Mouse (Mus musculus) urinary bladder, postnatal 4 days (tissue): ENCODE data around the gene Fam192a.
A peak's percentile ranks its signal among the peaks of the same experiment; 100 is the strongest.

ENCODE experiments used
- DNase-seq, 2 experiments: peaks; one replicate each; pipeline ENCODE4 v3.0.0; 2021 to 2022; ENCODE audit warnings: low spot score in 2 of 2

Gene Fam192a

DNA sequence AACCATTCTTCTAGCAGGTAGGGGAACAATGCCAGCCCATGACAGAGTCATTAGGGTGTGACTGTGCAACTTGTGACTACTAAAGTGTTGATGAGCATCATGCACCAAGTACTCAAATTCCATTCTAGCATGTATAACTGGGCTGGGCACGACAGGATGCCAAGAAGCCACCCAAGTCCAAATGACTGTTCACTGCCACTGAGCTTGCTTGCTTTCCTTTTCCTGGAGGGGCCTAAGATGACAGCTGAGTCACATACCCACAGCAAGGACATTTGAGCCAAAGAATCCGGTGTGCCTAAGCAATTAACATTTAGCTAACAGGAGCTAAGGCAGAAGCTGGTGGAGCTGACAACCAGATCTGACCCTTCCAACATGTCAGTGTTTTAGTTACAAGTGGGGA, 29.9 kb downstream of the Fam192a start:
- no peak for DNase-seq

DNA sequence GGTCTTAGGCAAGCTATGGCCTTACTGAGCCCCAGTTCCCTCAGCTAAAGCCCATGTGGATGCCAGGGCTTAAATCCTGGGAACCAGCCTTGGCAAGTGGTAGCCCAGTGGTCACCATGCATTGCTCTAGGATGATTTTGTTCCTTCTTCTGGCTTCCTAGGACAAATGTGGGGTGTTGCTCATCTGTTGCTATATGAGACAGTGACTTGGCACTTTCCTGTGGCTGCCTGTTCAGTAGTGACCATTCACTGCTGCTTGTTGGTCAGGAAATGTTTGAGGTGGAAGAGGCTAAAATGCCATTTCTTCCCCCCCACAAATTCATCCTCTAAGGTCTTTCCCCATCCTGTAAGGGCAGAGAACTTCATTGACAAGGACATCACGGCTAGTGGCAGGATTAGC, 32.4 kb downstream of the Fam192a start:
- DNase-seq: no peak

DNA sequence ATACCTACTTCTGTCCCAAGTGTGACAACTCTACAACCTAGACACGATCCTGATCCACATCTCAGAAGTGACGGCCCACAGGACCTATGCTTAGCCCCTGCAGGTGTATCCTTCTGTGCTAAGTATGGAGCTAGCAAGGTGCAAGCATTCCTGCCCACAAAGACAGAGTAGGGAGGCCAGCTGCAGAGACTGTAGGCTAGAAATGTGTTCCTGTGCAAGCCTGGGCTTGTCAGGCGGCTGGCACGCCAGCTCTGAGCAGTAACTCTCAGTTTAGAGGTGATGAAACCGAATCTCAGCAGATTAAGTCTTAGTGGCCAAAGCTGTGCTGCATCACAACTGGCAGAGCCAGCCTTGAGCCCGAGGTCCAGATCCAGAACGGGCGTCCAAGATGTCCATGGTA, 33.7 kb downstream of the Fam192a start:
- DNase-seq: no peak

DNA sequence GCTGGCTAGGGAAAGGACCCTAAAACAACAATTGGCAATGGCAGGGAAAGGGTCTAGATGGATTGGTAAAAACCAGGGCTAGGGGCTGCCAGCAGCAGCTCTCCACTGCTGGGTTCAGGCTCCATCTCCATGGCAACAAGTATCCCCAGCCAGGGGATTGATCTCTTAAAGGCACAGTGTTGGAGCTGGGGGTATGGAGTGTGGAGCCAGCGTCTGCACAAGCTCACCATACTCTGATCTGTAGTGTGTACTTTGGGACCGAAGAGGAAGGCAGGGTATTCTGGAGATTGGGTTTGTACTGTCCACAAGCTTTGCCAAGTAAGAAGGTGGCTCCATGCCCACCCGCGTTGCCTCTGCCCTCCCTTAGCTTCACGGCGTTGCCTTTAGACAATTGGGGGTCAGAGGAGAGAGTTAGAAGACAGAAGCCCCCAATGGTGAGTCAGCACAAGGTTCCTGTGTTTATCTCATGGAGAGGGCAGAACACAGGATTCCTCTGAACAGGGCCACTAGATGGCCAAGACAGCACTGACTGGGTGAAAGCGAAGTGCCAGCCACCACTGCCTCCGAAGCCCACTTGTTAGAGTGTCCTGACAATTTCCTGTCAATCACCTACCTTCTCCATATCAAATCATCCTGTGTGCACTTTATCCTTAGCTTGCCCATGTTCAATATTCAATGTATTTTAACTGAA, 34.5 kb downstream of the Fam192a start:
- no peak for DNase-seq

DNA sequence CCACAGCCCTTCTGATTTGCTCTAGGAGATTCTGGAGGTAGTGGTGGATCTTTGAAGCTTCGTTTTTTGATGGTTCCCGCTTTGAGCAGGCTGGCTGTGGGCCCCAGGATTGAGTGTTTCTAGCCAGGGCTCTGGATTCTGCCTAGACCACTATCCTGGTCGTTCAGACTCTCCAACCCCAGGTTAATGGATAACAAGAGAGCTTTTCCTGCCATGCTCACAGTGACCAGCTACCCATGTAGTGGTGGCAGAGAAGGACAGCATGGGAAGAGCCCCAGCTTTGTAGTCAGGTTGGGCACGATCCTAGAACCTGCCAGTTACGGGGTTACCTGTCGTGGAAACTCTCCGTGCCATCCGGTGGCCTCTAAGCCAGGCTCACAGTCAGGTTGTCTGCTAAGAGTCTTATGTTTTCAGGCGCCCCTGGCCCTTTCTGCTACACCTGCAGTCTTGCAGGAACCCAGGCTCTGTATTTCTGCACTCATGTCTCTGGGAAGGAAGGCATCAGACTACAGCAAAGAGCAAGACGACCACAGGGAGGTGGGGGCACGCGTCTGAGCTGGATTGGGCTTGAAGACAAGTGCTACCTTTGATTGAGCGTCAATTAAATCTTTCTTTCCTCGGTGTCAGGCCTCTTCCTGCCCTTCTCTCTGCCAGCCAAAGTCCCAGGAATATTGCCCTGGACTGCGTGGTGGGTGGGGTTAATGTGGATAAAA, 35.2 kb downstream of the Fam192a start:
- DNase-seq: no peak

DNA sequence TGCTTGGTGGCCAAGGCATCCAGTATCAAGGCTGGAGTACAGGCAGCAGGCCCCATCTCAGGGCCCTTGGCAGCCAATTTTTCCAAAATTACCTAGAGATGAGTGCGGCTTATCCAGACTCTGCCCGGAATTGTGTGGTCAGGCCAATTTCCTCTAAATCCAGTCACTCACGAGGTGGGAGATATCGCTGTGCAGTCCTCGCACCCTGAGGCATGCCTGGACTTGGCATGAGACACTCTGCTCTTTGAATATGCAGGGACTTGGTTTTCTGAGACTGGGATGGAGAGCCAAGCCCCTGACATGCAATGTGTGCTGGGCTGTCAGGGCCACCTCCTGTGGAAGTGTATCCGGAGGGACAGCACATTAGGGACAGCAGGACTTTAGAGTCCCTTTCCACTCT, 35.8 kb downstream of the Fam192a start:
- DNase-seq: no peak

DNA sequence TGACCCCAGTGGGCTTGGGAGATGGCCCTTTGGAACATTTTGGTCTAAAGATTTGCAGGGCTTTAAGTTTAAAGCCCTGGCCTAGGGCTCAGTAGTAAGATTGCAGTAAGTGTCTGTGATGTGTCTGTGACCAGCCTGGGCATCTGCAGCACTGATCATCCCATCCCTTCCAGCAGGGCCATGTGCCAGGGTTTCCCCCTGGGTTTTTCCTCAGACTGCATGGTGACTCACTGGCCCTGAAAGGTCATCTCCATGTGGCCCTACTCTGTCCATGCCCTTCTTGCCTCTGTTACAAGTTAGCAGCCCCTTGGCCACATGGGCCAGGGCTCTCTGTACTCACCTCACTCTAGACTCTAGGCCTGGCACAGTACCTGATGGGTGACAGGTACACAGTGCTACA, 37.4 kb downstream of the Fam192a start:
- DNase-seq: no peak

DNA sequence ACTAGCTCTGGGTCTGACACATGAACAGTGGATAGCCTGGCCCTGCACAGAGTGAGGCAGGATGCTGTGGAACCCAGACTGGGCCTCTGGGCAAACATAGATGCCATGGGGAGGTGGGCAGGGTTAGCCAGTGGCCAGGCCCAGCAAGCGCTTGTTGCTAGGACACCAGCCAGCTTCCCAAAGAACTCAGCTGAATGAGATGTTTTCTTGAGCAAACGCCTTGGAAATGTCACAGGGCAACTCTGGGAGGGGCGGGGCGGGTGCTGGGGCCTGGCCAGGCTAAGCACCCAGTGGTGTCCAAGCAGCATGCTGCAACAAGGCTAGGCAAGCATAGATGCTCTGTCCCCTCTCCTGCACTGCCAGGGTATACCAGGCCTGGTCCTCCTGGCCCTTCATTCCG, 40.5 kb downstream of the Fam192a start:
- no peak for DNase-seq

DNA sequence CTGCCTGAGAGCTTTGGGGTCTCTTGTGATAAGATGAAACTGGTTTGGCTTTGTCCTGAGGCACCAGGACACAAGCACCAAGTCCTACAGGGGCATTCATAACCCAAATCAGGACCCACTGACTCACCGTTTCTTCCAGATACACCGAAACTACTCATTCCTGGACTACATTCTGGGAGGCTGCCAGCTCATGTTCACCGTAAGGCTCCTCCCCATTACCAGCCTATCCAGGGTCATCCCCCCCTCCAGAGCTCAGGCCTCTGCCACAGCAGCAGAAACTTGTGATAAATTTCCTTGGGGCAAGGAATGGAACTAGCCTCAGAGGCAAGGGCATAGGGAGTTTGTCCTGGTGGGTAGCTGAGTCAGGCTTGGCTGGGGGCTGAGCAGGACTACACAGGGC, 44.5 kb downstream of the Fam192a start:
- DNase-seq: no peak

DNA sequence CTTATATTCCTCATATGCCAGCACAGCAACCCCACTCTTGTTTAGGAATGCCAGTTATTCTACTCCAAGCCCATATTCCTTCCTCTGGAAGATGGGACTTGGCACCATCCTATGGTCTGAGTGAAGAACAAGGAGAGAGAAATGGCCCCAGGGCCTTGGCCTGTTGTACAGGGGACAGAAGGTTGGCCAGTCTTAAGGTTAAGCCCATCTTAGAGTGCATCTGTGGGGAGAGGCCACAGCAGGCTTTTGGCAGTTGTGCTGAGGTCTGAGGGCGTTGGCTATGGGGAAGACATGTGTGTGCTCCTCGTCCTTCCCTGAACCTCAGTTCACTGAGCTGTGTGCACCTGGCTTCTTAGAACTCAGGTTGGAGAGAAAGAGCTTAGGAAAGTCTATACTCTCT, 49.1 kb downstream of the Fam192a start:
- DNase-seq: no peak

DNA sequence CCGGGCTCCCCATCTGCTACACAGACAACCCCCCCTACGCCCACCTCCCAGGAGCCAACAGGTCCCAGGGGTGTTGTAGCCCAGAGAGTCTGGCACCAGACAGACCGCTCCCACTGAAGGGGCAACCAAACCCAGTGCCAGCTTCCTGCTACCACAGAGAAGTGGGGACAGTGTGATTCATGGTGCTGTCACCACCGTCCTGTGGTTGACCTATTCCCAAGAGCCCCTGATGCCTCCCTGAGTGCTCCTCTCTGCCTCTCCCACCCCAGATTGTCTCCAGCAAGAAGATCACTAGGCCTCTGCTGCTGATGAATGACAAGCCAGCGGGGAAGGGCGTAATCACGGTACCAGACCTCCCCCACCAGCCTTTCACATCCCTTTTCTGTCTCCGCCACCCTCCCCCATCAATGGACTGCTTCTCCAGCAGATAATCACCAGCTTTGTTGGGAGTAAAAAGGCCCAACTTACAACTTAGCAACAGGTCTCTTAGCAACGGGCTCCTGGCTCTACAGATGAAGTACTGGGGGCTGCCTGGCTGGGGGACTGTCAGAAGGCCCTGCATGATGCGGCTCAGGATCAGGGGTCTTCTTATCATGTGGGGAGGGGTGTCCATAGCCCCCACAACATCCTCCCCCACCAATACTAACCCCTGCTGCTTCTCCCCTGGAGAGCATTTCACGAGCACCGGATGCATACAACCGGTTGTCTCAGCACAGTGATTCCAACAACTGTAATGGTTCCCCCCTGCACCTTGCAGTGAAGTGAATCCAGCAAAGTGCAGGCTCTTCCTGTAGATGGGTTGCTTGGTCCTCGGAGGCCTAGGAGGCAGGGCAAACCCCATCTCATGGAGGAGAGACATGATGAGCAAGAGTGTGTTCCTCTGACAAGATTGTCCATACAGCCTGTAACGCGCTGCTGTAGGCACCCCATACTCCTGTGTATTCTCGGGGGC, 50.0 kb downstream of the Fam192a start:
- no peak for DNase-seq

DNA sequence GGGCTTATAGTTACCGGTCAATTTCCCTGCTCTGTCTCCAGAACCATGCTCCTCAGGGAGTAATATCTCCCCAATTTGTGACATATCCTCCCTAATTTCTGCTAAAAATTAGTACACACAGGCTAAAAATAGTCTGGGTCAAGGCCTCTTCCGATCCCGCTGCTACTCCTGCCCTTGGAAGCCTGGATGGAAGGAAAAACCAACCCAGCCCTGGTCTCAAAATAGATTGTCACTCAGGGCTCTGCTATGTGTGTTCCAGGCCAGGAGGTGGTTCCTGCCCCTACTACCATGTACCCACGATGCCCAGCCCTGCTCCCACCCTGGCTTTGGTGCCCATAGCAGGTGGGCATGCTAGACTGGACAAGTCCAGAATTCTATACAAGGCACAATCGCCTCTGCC, 51.8 kb downstream of the Fam192a start:
- DNase-seq: no peak

DNA sequence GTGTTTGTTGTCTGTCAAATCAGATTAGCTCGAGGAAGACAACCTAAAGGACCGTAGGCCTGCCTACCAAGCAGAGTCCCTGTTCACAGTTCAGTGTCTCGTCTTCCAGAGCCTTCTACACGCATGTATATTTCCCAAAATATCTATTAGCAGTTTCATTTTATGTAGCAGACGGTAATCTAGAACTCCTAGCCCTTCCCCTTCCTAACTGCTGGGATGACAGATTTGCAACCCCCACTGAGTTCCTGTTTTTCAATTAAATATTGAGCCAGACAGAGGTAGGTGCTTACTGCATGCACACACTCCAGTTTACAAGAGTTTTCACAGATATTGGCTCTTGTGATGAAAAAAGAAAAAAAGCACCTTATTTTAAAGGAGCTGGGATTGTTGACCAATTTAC, 52.3 kb downstream of the Fam192a start:
- DNase-seq: no peak

DNA sequence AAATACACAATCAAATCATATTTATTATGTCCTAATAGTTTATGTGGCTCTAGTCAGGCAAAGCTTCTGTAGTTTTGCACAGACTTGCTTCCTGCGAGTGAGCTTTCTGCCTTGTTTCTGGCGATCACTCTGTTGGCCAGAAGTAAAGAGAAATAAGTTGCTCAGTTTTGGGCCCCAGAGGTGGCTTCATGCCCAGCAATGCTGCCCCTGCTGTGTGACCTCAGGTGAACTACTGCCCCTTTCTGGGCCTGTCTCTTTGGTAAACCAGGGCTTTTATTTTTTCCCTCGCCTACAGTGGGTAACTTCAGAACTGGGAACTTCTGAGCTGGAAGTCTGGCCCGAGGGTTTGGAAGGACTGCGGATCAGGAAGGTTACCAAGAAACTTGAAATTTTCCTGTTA, 52.8 kb downstream of the Fam192a start:
- no peak for DNase-seq

DNA sequence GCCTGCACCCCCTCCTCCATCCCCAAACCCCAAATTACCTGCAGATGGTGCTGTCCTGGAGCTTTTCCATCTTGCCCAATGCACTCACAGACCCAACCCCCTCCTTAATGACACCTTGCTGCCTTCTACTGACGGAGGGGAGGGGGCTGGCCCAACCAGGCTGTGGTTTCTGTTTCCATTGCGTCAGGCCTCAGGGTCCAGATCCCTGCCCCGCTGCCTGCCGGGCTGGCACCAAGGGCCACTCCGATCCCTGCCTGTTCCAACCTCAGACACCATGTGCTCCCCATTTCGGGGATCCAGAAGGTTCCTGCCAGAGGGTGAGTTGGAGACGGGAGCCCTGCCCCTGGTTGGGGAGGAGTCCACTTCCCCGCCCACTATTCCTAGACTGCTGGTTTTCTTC, 57.8 kb downstream of the Fam192a start:
- no peak for DNase-seq

DNA sequence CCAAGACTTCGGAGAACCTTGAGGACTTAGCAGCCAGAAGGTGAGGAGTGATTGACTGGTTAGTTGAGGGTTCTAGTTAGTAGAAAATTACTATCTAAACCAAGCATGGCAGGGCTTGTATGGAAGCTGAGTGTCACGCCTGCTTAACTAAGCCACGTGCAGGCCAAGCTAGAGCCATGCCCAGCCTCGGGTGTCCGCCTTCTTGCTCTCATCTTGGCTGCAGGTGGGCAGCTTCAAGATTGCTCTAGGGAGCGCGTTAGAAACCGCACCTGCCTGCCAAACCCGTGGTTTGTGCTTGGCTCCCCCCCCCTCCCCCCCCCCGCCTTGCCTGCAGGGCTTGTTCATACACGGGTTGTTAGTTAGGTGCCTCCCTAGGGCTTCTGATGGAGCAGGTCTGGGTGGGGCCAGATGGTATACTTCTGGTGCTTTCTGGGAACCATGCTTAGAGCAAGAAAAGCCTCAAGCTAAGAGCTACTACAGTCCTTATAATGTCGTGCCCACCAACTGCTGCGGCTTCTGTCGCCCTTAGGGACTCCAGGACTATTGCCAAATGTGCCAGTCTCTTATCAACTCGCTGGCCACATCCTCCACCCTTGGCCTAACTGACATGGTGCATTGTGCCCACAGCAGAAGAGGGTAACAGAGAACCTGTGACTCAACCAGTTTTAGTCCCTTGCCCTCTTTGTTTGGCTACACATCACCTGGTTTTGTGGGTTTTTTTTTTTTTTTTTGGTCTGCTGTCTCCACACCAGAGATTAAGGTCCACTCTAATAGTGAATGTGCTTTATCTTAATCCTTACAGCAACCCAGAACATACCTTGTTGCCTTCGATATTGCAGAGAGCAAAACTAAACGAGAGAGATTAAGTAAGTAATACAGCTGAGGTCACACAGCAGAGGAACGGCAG, 60.7 kb downstream of the Fam192a start:
- no peak for DNase-seq

DNA sequence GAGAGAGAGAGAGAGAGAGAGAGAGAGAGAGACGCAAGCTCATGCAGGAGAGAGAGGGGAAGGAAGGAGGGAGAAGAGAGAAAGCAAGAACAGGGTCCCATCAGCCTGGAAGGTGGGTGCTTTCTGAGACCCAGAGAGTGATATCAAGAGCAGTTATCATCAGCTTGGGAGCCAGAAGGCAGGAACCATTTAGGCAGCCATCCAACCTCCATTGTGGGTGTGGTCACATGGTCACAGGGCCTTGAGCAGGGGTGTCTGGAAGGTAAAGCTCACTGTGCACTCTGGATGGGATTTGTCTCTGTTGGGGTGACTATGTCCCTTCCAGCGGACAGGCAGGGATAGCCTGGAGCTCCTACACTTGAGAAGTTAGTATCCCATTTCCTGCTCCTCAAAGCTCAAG, 61.8 kb downstream of the Fam192a start:
- no peak for DNase-seq

DNA sequence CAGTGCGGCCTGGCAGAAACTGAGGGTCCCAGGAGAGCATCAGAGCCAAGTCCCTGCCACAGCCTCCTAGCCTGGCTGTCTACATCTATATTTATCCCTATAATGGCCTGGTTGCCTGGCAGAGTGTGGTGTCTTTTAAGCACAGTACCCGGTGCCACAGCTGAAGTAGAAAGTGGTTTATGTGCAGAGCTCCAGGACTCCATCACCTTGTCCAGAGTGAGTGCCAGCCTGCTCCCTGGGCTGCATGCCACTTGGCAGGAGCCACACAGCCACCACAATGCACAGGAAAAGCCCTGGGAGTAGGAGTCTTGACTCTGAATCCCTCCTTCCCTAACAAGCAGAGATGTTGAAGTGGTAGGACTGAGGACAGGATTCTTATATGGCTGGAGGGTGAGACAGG, 64.3 kb downstream of the Fam192a start:
- DNase-seq: no peak

DNA sequence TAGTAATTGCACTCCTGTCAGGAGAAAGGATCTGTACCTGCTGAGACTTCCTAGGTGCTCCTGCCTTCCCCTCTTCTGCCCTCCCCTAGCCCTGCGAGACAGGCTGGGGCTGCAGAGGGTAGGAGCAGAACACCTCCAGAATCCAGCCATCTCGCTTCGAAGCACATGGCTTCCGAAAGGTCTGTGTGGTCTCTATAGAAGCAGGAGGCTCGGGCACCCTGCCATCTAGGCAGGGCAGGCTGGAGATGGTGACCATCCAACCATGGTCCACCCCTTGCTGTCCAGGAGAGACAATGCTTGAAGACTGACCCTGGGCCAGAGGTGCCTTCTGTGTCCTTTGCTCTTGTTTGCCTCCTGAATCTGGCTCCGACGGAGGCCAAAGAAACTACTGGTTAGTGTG, 66.2 kb downstream of the Fam192a start:
- no peak for DNase-seq

DNA sequence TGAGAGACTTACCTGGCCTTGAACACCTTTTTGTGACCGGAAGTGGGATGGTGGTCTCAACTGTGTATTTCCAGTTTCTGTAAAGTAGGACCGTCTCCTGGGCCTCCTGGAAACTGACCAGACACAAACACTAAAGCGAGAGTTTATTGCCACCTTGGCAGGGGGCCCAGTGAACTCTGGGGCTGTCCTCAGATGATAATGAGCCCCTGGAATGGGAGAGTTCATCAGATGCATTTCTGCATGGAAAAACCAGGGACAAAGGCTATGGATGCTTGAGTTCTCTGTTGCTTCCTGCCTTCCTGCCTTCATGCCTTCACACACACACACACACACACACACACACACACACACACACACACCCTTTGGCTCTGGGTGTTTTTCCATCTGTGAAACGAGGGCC, 67.2 kb downstream of the Fam192a start:
- DNase-seq: no peak

DNA sequence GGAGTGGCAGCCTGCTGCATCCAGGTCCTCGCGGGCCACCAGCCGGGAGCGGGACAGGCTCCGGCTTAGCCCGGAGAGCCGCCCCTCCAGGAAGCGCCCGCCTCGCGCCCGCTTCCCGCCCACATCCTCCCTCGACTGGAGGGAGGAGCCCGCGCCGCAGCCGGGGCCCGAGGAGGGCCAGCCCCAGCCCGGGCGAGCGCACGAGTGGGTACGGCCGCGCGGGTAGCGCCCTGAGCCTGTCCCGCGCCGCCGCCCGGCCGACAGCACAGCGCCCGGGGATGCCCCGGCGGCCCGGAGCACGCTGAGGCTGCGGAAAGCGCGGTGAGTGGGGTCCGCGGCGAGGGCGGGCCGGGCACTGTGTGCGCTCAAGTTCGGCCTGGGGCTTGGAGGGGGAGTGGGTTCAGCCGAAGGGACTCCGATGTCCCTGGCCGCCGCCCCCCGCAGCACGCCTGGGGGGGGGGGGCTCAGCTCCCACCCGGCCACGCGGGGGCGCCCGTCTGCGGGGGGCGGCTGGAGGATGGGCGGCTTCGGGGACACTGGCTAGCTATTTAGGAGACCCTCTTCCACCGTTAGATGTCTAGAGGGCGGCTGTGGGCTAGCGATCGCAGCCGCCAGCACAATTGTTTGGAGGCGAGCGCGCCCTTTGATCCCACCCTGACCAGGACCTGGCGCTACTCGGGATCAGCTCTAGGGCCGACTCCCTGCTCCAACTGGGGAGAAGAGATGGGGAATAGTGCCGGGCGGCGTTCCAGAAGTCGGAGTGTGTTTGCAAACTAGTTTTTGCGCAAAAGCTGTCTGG, 68.7 kb downstream of the Fam192a start, which contains the start of gene Cpne2:
TSS of gene Cpne2 (plus strand) at position 118 of the 799 bp plus-strand sequence.
- peak; percentile 56 to 65 for DNase-seq
